Mouse (Mus musculus): Measurements from ENCODE around the gene Cd9. TPM values are rescaled to one million over a fixed set of nuclear protein-coding genes. Genes with fewer than 3 reads are reported as not detected.

Gene Cd9
- total and polyA plus RNA-seq, 2 experiments from 2014 or later, result 49.1 to 105 TPM

- no peak overlapping the region for H3K27ac ChIP-seq (ENCODE audit: low read depth, low read length)
- no peak overlapping the region for H3K4me3 ChIP-seq (ENCODE audit: low read depth, low read length)
- H3K27me3 ChIP-seq (ENCODE audit: insufficient read depth, low read length), result no peaks in the 10 kb centered on the region
- no peak for TF ChIP-seq CTCF (IDR thresholded peaks at IDR 0.05)
- no peaks in the 10 kb centered on the region for H3K9me3 ChIP-seq (ENCODE audit: low read length)
- H3K36me3 ChIP-seq (ENCODE audit: insufficient read depth, low read length), result no peaks in the 10 kb centered on the region
- DNase-seq (ENCODE audit: low spot score) (no peak), ATAC-seq (ENCODE audit: low FRiP score) (no peak)
- 51% methylated on average over 5 of the region's 5 CpGs for WGBS
- no peak overlapping the region for H3K9ac ChIP-seq (replicated peaks; ENCODE audit: low read length, poor library complexity, severe bottlenecking)
- no peaks in the 10 kb centered on the region for H3K4me1 ChIP-seq (ENCODE audit: insufficient read depth, low read length)
- H3K4me2 ChIP-seq (ENCODE audit: low read depth, low read length, poor library complexity, severe bottlenecking), result no peak overlapping the region
Measured at GRCm38 (mm10) chr6:125521558-125522193, 27.1 kb upstream of the Cd9 start.

DNA sequence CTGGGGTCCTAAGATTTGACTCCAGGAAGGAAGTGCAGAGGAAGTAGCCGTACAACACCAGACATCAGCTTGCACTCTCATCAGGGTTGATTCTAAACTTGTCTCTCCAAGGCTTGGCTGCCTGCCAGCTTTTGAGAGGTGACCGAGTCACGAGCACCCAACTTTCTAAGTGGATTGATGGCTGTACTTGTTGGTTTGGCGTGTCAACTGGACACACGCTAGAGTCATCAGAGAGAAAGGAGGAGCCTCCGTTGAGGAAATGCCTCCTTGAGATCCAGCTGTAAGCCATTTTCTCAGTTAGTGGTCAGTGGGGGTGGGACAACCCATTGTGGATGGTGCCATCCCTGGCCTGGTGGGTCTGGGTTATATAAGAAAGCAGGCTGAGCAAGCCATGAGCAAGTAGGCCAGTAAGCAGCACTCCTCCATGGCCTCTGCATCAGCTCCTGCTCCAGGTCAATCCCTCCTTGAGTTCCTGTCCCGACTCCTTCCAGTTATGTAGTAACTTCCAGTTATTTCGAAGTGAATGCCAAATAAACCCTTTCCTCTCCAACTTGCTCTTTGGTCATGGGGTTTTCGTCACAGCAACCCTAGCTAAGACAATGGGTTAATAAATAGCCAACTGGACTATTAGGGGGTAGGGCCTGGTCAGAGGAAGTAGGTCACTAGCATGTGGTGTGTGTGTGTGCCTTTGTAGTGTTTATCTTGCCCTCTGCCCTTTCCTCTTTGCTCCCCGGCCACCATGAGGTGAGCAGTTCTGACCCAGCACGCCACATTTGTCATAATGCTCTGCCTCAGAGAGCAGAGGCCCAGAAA lies 21.1 kb upstream of the Cd9 start:
- H3K27ac ChIP-seq (ENCODE audit: low read depth, low read length), result no peak overlapping the region
- no peak overlapping the region for H3K9ac ChIP-seq (replicated peaks; ENCODE audit: low read length, poor library complexity, severe bottlenecking)
- TF ChIP-seq CTCF (IDR thresholded peaks at IDR 0.05), result no peak
- H3K4me3 ChIP-seq (ENCODE audit: low read depth, low read length), result no peak overlapping the region
- ATAC-seq (ENCODE audit: low FRiP score), result no peak
- H3K9me3 ChIP-seq (ENCODE audit: low read length), result no peaks in the 10 kb centered on the region
- no peaks in the 10 kb centered on the region for H3K4me1 ChIP-seq (ENCODE audit: insufficient read depth, low read length)
- no peaks in the 10 kb centered on the region for H3K27me3 ChIP-seq (ENCODE audit: insufficient read depth, low read length)
- 87% methylated on average over 11 of the region's 11 CpGs for WGBS
- H3K4me2 ChIP-seq (ENCODE audit: low read depth, low read length, poor library complexity, severe bottlenecking), result no peak overlapping the region
- H3K36me3 ChIP-seq (ENCODE audit: insufficient read depth, low read length), result no peaks in the 10 kb centered on the region
- DNase-seq (ENCODE audit: low spot score), result no peak

DNA sequence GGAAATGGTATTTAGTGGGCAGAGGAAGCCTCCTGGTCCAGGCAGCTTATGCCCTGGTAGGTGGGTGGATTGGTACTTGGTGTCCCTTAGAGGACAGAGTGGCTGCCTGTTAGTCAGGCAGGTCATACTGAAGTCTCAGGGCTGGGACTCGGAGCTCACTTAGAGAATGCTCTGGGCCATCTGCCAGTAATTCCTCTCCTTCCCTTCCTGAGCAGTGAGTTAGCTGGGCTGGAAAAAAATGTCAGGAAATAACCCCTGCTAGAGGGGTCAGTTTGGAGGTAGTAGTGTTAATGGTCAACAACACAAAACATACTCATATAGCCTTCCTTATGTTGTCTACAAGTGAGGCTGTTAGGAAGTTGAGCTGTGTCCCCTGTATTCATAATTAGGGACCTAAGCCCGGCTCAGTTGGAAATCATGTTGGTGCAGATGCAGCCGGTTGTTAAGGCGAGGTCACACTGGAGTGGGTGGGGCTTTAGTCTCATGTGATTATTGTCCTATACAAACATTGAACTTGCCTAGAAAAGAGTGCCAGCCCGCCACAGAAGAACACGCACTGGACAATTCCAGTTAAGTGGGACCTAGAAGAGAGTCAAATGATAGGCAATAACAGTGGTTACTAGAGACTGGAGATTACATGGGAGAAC lies 18.5 kb upstream of the Cd9 start:
- Histone ChIP-seq H3K4me2 (ENCODE audit: low read depth, low read length, poor library complexity, severe bottlenecking) (no peak overlapping the region), H3K9ac (replicated peaks; ENCODE audit: low read length, poor library complexity, severe bottlenecking) (no peak overlapping the region), H3K36me3 (ENCODE audit: insufficient read depth, low read length) (no peaks in the 10 kb centered on the region), H3K9me3 (ENCODE audit: low read length) (no peaks in the 10 kb centered on the region), H3K27ac (ENCODE audit: low read depth, low read length) (no peak overlapping the region), H3K27me3 (ENCODE audit: insufficient read depth, low read length) (no peaks in the 10 kb centered on the region), H3K4me1 (ENCODE audit: insufficient read depth, low read length) (no peaks in the 10 kb centered on the region), H3K4me3 (ENCODE audit: low read depth, low read length) (no peak overlapping the region)
- no peak for TF ChIP-seq CTCF (IDR thresholded peaks at IDR 0.05)
- DNase-seq (ENCODE audit: low spot score), result no peak
- 69% methylated on average over 6 of the region's 6 CpGs for WGBS
- no peak for ATAC-seq (ENCODE audit: low FRiP score)

DNA sequence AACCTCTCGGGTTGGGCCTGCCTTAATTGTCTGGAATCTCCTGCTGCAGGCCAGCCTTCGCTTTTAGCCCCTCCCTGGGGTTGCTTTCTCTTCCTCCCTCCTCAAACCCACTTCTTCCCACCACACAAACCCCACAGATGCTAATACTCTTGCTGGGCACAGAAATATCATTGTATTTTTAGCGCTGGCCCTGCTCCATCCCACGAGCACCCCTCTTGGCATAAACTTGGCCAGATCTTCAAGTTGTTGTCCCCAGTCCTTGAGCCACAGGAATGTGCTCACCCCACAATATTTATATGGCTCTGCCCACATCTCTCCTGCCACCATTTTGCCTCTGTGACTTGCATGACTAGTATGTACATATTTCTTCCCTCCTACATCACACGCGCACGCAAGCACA lies 16.6 kb upstream of the Cd9 start:
- ATAC-seq (ENCODE audit: low FRiP score) (no peak), DNase-seq (ENCODE audit: low spot score) (no peak)
- H3K36me3 ChIP-seq (ENCODE audit: insufficient read depth, low read length), result no peaks in the 10 kb centered on the region
- no peak overlapping the region for H3K4me2 ChIP-seq (ENCODE audit: low read depth, low read length, poor library complexity, severe bottlenecking)
- no peak overlapping the region for H3K27ac ChIP-seq (ENCODE audit: low read depth, low read length)
- no peak overlapping the region for H3K4me3 ChIP-seq (ENCODE audit: low read depth, low read length)
- 88% methylated on average over 7 of the region's 7 CpGs for WGBS
- TF ChIP-seq CTCF (IDR thresholded peaks at IDR 0.05), result no peak
- H3K27me3 ChIP-seq (ENCODE audit: insufficient read depth, low read length), result no peaks in the 10 kb centered on the region
- H3K9ac ChIP-seq (replicated peaks; ENCODE audit: low read length, poor library complexity, severe bottlenecking), result no peak overlapping the region
- no peaks in the 10 kb centered on the region for H3K4me1 ChIP-seq (ENCODE audit: insufficient read depth, low read length)
- no peaks in the 10 kb centered on the region for H3K9me3 ChIP-seq (ENCODE audit: low read length)

DNA sequence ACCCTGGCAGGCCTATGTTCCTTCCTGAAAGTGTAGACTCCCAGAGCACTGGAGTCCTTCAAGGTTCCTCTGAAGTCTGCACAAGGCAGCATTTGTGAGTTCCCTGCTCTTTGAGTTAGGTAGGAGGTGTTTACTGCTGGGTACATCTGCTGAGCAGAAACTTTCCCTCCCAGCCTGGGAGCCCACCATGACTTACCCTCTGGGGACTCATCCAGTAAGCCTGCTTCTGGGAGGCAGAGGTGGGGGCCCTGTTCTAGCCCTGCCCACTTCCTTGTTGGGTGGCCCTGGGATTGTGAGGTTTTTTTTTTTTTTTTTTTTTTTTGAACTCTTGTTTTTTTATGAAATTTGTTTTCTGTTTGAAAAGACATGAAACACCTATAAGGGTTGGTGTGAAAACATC lies 16.1 kb upstream of the Cd9 start:
- no peaks in the 10 kb centered on the region for H3K36me3 ChIP-seq (ENCODE audit: insufficient read depth, low read length)
- H3K4me1 ChIP-seq (ENCODE audit: insufficient read depth, low read length), result no peaks in the 10 kb centered on the region
- no peaks in the 10 kb centered on the region for H3K27me3 ChIP-seq (ENCODE audit: insufficient read depth, low read length)
- no peak overlapping the region for H3K4me3 ChIP-seq (ENCODE audit: low read depth, low read length)
- TF ChIP-seq CTCF (IDR thresholded peaks at IDR 0.05), result no peak
- no peaks in the 10 kb centered on the region for H3K9me3 ChIP-seq (ENCODE audit: low read length)
- H3K9ac ChIP-seq (replicated peaks; ENCODE audit: low read length, poor library complexity, severe bottlenecking), result no peak overlapping the region
- ATAC-seq (ENCODE audit: low FRiP score), result no peak
- H3K4me2 ChIP-seq (ENCODE audit: low read depth, low read length, poor library complexity, severe bottlenecking), result no peak overlapping the region
- no peak for DNase-seq (ENCODE audit: low spot score)
- no peak overlapping the region for H3K27ac ChIP-seq (ENCODE audit: low read depth, low read length)

DNA sequence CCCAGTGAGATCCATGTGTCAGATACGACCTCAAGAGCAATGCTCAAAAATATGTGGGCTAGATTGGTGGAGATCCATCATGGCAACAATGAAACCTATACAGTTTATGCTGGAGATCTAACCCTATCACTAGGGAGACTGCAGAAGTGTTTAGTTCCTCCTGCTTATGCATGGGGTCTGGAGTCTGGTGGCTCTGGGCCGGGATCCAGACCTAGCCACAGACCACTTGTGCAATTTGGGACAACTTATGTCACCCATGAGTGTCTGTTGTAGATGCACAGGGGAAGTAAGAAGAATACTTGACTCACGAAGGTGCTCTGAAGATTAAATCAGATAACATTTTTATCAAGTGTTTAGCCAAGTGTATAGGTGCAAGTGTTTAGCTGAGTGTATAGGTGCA lies 15.2 kb upstream of the Cd9 start:
- ATAC-seq (ENCODE audit: low FRiP score), result no peak
- H3K4me2 ChIP-seq (ENCODE audit: low read depth, low read length, poor library complexity, severe bottlenecking), result no peak overlapping the region
- WGBS, result 86% methylated on average over 3 of the region's 3 CpGs
- no peaks in the 10 kb centered on the region for H3K4me1 ChIP-seq (ENCODE audit: insufficient read depth, low read length)
- no peak overlapping the region for H3K27ac ChIP-seq (ENCODE audit: low read depth, low read length)
- no peaks in the 10 kb centered on the region for H3K27me3 ChIP-seq (ENCODE audit: insufficient read depth, low read length)
- no peak overlapping the region for H3K9ac ChIP-seq (replicated peaks; ENCODE audit: low read length, poor library complexity, severe bottlenecking)
- no peaks in the 10 kb centered on the region for H3K9me3 ChIP-seq (ENCODE audit: low read length)
- TF ChIP-seq CTCF (IDR thresholded peaks at IDR 0.05), result no peak
- H3K36me3 ChIP-seq (ENCODE audit: insufficient read depth, low read length), result no peaks in the 10 kb centered on the region
- H3K4me3 ChIP-seq (ENCODE audit: low read depth, low read length), result no peak overlapping the region
- no peak for DNase-seq (ENCODE audit: low spot score)
